Mouse (Mus musculus) forebrain, embryonic 11.5 days (tissue): ENCODE results near the gene Ckap2l. TPM values are rescaled to one million over a fixed set of nuclear protein-coding genes. Genes with fewer than 3 reads are reported as not detected.

Experiments
- ATAC-seq: fragments of 200-750 bp; cut with Nextera tagmentation; replicated peaks from 2 replicates; pipeline ENCODE4 v1.8.0; 2017; ENCODE audit warnings: moderate TSS enrichment; ENCODE audit not compliant: low FRiP score
- DNase-seq: peaks from one replicate; pipeline ENCODE4 v3.0.0-alpha.2; 2017; ENCODE audit warnings: low spot score
- H3K27ac ChIP-seq: fragments of 300-500 bp; sonication (generic); 2 replicates; pipeline ENCODE4 v1.5.1; 2014; ENCODE audit warnings: low read depth, low read length
- H3K27me3 ChIP-seq: fragments of 300-500 bp; sonication (generic); 2 replicates; pipeline ENCODE4 v1.6.1; 2014; ENCODE audit warnings: mild to moderate bottlenecking, low read length, mixed read lengths; ENCODE audit not compliant: control insufficient read depth, insufficient read depth
- H3K36me3 ChIP-seq: fragments of 300-500 bp; sonication (generic); 2 replicates; pipeline ENCODE4 v1.6.1; 2014; ENCODE audit warnings: mild to moderate bottlenecking, low read length, moderate library complexity, mixed read lengths; ENCODE audit not compliant: control insufficient read depth, insufficient read depth
- H3K4me1 ChIP-seq: fragments of 300-500 bp; sonication (generic); replicated peaks from 2 replicates; pipeline ENCODE4 v1.6.1; 2014; ENCODE audit warnings: low read length, mixed read lengths; ENCODE audit not compliant: control insufficient read depth, insufficient read depth
- H3K4me2 ChIP-seq: fragments of 300-500 bp; sonication (generic); 2 replicates; pipeline ENCODE4 v1.6.1; 2014; ENCODE audit warnings: low read depth, mild to moderate bottlenecking, low read length, moderate library complexity, mixed read lengths; ENCODE audit not compliant: severe bottlenecking
- H3K4me3 ChIP-seq: fragments of 300-500 bp; sonication (generic); 2 replicates; pipeline ENCODE4 v1.5.1; 2014; ENCODE audit warnings: low read depth, low read length
- H3K9ac ChIP-seq: fragments of 300-500 bp; sonication (generic); 2 replicates; pipeline ENCODE4 v1.6.1; 2014; ENCODE audit warnings: low read length
- H3K9me3 ChIP-seq: fragments of 300-500 bp; sonication (generic); 2 replicates; pipeline ENCODE4 v1.6.1; 2016; ENCODE audit warnings: low read length, mixed read lengths; ENCODE audit not compliant: control insufficient read depth
- WGBS: fragments of 180-500 bp; shearing (Covaris S2); extraction: QIAGEN DNeasy Blood & Tissue Kit; methylation state at CpG from one replicate; pipeline ENCODE4 v1.1.7; 2014; 5-methylcytosine and 5-hydroxymethylcytosine counted together
- polyA plus RNA-seq: library from polyadenylated mRNA; unstranded; fragments of >200 nt; fragmentation: Nextera tagmentation; extraction: Ambion mirVana; gene quantifications from 2 replicates; pipeline ENCODE4 v1.2.1, GENCODE M21; 2014

The Ckap2l gene
- polyA plus RNA-seq, 1 experiment from 2014 or later = 97.5 TPM

- DNase-seq = no peak
- H3K27ac ChIP-seq = no peak overlapping the region
- H3K4me1 ChIP-seq = no peaks in the 10 kb centered on the region
- no peaks in the 10 kb centered on the region for H3K36me3 ChIP-seq
- no peak for ATAC-seq
- H3K9ac ChIP-seq = no peak overlapping the region
- H3K27me3 ChIP-seq = no peaks in the 10 kb centered on the region
- H3K4me3 ChIP-seq = no peak overlapping the region
- WGBS = 82% methylated on average over 4 of the region's 4 CpGs
- no peaks in the 10 kb centered on the region for H3K9me3 ChIP-seq
- H3K4me2 ChIP-seq = no peak overlapping the region
Measured at GRCm38 (mm10) chr2:129236526-129236925, 60.5 kb downstream of the Ckap2l start.

DNA sequence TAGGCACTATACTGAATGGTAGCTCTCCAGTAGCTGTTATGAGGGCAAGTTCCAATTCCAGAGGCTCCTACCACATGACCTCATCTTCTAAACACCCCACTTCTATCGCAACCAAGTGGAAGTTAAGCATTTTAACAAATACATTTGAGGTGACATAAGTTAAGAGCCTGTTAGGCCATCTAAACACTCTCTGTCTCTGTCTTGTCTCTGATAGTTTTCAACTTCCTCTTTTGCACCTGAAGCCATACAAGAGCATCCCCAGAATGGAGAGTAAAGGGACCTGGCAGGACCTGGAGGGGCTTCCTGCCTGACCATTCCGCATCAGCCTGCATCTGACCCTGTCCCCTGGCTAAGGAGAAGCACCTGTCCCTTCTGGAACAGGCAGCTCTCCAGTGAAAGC lies 62.3 kb downstream of the Ckap2l start:
- WGBS = 89% methylated on average over 2 of the region's 2 CpGs
- ATAC-seq = no peak
- H3K27me3 ChIP-seq = no peaks in the 10 kb centered on the region

GRCm38 (mm10) chr2:129233803-129234477 lies 63.1 kb downstream of the Ckap2l start:
- no peak overlapping the region for H3K9ac ChIP-seq
- no peak overlapping the region for H3K27ac ChIP-seq
- no peaks in the 10 kb centered on the region for H3K4me1 ChIP-seq
- H3K27me3 ChIP-seq = no peaks in the 10 kb centered on the region
- no peak overlapping the region for H3K4me2 ChIP-seq
- 44% methylated on average over 9 of the region's 9 CpGs for WGBS
- no peaks in the 10 kb centered on the region for H3K36me3 ChIP-seq
- DNase-seq (no peak), ATAC-seq (no peak)
- H3K9me3 ChIP-seq = no peaks in the 10 kb centered on the region
- H3K4me3 ChIP-seq = no peak overlapping the region

More for the DNA sequence above, 62.3 kb downstream of the Ckap2l start:
- H3K36me3 ChIP-seq = no peaks in the 10 kb centered on the region
- no peak overlapping the region for H3K4me2 ChIP-seq
- no peaks in the 10 kb centered on the region for H3K9me3 ChIP-seq
- no peaks in the 10 kb centered on the region for H3K4me1 ChIP-seq
- no peak overlapping the region for H3K27ac ChIP-seq
- no peak overlapping the region for H3K9ac ChIP-seq
- no peak overlapping the region for H3K4me3 ChIP-seq
- no peak for DNase-seq

- no peaks in the 10 kb centered on the region for H3K27me3 ChIP-seq
- no peak overlapping the region for H3K27ac ChIP-seq
- no peaks in the 10 kb centered on the region for H3K36me3 ChIP-seq
- H3K4me2 ChIP-seq = no peak overlapping the region
- H3K4me3 ChIP-seq = no peak overlapping the region
- ATAC-seq (no peak), DNase-seq (no peak)
- no peak overlapping the region for H3K9ac ChIP-seq
- WGBS = 86% methylated on average over 1 of the region's 1 CpGs
- H3K4me1 ChIP-seq = no peaks in the 10 kb centered on the region
- no peaks in the 10 kb centered on the region; the same call in 1 of the 2 replicates for H3K9me3 ChIP-seq
Measured at GRCm38 (mm10) chr2:129233218-129233617, 63.8 kb downstream of the Ckap2l start.

DNA sequence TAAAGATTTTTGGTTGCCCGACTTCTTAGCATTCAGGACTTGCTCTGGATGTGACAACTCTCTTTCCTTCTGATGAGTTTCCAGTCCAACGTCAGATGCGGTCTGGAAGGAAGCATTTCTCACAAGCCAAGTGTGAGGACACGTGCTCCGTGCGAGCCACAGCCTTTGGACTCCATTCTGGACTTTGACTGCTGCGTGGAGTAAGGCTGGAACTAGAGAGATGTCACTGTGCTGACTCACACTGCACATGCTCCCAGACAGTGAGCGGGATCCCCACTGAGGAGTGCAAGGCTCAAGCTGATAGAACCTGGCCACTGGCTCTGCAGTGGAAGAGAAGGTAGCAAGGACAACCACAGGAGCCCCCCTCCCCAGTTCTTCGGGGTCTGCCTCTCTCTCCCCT lies 64.5 kb downstream of the Ckap2l start:
- H3K9ac ChIP-seq = no peak overlapping the region
- H3K36me3 ChIP-seq = no peaks in the 10 kb centered on the region
- H3K4me1 ChIP-seq = no peaks in the 10 kb centered on the region
- ATAC-seq (no peak), DNase-seq (no peak)
- no peak overlapping the region for H3K4me3 ChIP-seq
- 91% methylated on average over 9 of the region's 9 CpGs for WGBS
- no peaks in the 10 kb centered on the region for H3K27me3 ChIP-seq
- no peak overlapping the region for H3K27ac ChIP-seq
- no peak overlapping the region for H3K4me2 ChIP-seq
- H3K9me3 ChIP-seq = no peaks in the 10 kb centered on the region; the same call in 1 of the 2 replicates

- H3K4me1 ChIP-seq = no peaks in the 10 kb centered on the region
- no peak overlapping the region for H3K27ac ChIP-seq
- no peaks in the 10 kb centered on the region for H3K36me3 ChIP-seq
- no peak overlapping the region for H3K4me3 ChIP-seq
- no peak overlapping the region for H3K9ac ChIP-seq
- no peak overlapping the region for H3K4me2 ChIP-seq
- WGBS = 72% methylated on average over 4 of the region's 4 CpGs
- DNase-seq = no peak
- no peaks in the 10 kb centered on the region; the same call in 1 of the 2 replicates for H3K9me3 ChIP-seq
- ATAC-seq = no peak
- no peaks in the 10 kb centered on the region for H3K27me3 ChIP-seq
Measured at GRCm38 (mm10) chr2:129232023-129232422, 65.0 kb downstream of the Ckap2l start.

DNA sequence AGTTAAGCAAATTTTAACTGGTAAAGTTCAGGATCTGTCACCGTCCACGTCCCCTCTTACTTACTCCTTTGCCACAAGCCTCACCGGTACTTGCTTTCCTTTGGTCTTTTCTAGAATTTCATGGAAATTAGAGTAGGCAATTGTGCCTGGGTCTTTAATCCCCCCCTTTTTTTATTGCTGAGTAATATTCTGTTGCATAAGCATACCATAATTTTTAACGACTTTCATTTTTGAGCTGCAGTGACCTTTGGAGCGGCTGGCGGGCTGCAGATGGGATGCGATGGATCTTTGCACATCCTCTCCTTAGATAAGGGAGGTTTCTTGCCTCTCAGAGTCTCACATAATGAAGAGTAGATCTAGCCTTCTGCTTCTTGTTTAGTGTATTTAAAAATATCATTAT lies 67.7 kb downstream of the Ckap2l start:
- Histone ChIP-seq H3K36me3 (no peaks in the 10 kb centered on the region), H3K27ac (no peak overlapping the region), H3K27me3 (no peaks in the 10 kb centered on the region), H3K4me2 (no peak overlapping the region), H3K9me3 (no peaks in the 10 kb centered on the region; the same call in 1 of the 2 replicates), H3K9ac (no peak overlapping the region), H3K4me1 (no peaks in the 10 kb centered on the region), H3K4me3 (no peak overlapping the region)
- ATAC-seq (no peak), DNase-seq (no peak)
- WGBS = 93% methylated on average over 7 of the region's 7 CpGs

- Histone ChIP-seq H3K4me1 (no peaks in the 10 kb centered on the region), H3K4me2 (no peak overlapping the region), H3K4me3 (no peak overlapping the region), H3K36me3 (no peaks in the 10 kb centered on the region), H3K9ac (no peak overlapping the region), H3K9me3 (no peaks in the 10 kb centered on the region; the same call in 1 of the 2 replicates), H3K27ac (no peak overlapping the region), H3K27me3 (no peaks in the 10 kb centered on the region)
- DNase-seq (no peak), ATAC-seq (no peak)
- 95% methylated on average over 4 of the region's 4 CpGs for WGBS
Measured at GRCm38 (mm10) chr2:129228571-129228970, 68.4 kb downstream of the Ckap2l start.

DNA sequence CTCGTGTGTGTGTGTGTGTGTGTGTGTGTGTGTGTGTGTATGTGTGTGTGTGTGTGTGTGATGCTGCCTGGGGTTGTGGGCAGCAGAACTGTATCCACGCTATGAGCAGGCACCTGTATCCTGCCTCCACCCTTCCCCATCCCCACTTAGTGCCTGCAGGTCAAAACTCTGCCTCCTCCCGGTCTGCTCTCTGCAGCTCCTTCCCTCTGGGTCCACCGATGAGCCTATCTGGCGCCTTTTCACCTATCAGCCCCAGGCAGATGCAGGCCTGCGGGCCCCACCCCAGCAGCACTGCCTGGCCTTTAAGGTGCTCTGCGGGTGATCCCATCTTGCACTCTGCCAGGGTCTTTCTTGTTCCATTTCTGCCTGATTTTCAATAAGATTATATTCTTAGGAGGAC lies 69.3 kb downstream of the Ckap2l start:
- H3K4me3 ChIP-seq = no peak overlapping the region
- 85% methylated on average over 6 of the region's 7 CpGs for WGBS

More for the DNA sequence above, 69.3 kb downstream of the Ckap2l start:
- no peak overlapping the region for H3K4me2 ChIP-seq
- no peak overlapping the region for H3K9ac ChIP-seq
- no peaks in the 10 kb centered on the region; the same call in 1 of the 2 replicates for H3K9me3 ChIP-seq
- H3K4me1 ChIP-seq = no peaks in the 10 kb centered on the region
- no peak overlapping the region for H3K27ac ChIP-seq
- H3K36me3 ChIP-seq = no peaks in the 10 kb centered on the region
- no peaks in the 10 kb centered on the region for H3K27me3 ChIP-seq
- ATAC-seq (no peak), DNase-seq (no peak)
